ENCODE assay signal across 33 mouse cellular contexts in genomic region chrX:160866576-160866975, GRCm38 (mm10). TPM values are rescaled to one million over a fixed set of nuclear protein-coding genes. Genes with fewer than 3 reads are reported as not detected.
DNase-seq lines count a peak whose midpoint lies in the region; ATAC-seq and TF ChIP-seq lines count a peak whose summit lies in the region.
"Had no signal": no experiment of that assay in that cellular context is flagged by ENCODE, and none has a peak within 500 bp of the region (broad histone marks: within the 10 kb centered on the region; RNA-seq: fewer than 3 reads in every experiment).

No protein-coding gene starts in this region.

- no peaks in the 10 kb centered on the region for H3K36me3 ChIP-seq in forebrain, postnatal 0 days (ENCODE audit: insufficient read depth)
- H3K36me3 ChIP-seq in forebrain, embryonic 15.5 days = no peaks in the 10 kb centered on the region
- no peaks in the 10 kb centered on the region for H3K36me3 ChIP-seq in intestine, postnatal 0 days (ENCODE audit: control insufficient read depth, insufficient read depth)
- H3K36me3 ChIP-seq: embryonic facial prominence, embryonic 12.5 days; G1E; heart, embryonic 10.5 days; intestine, embryonic 15.5 days; limb, embryonic 15.5 days; liver, embryonic 15.5 days; lung, embryonic 15.5 days; midbrain, embryonic 15.5 days; neural tube, embryonic 13.5 days had no signal

- H3K4me3 ChIP-seq in forebrain, postnatal 0 days (ENCODE audit: low read depth, low read length) = no peak overlapping the region
- H3K4me3 ChIP-seq in forebrain, embryonic 15.5 days = no peak overlapping the region
- H3K4me3 ChIP-seq in intestine, postnatal 0 days (ENCODE audit: low read depth, low read length) = no peak overlapping the region
- H3K4me3 ChIP-seq: embryonic facial prominence, embryonic 12.5 days; heart, embryonic 10.5 days; intestine, embryonic 15.5 days; limb, embryonic 15.5 days; liver, embryonic 15.5 days; lung, embryonic 15.5 days; midbrain, embryonic 15.5 days; myocyte; neural tube, embryonic 13.5 days had no signal

- no peaks in the 10 kb centered on the region for H3K9me3 ChIP-seq in forebrain, postnatal 0 days (ENCODE audit: low read length)
- H3K9me3 ChIP-seq in forebrain, embryonic 15.5 days = no peaks in the 10 kb centered on the region
- no peaks in the 10 kb centered on the region for H3K9me3 ChIP-seq in intestine, postnatal 0 days (ENCODE audit: control insufficient read depth)
- H3K9me3 ChIP-seq: embryonic facial prominence, embryonic 12.5 days; G1E; heart, embryonic 10.5 days; intestine, embryonic 15.5 days; limb, embryonic 15.5 days; liver, embryonic 15.5 days; lung, embryonic 15.5 days; midbrain, embryonic 15.5 days; neural tube, embryonic 13.5 days had no signal

- H3K4me2 ChIP-seq in forebrain, postnatal 0 days (ENCODE audit: low read depth) = no peak overlapping the region
- no peak overlapping the region for H3K4me2 ChIP-seq in forebrain, embryonic 15.5 days (replicated peaks)
- H3K4me2 ChIP-seq in intestine, postnatal 0 days (replicated peaks; ENCODE audit: low read depth) = no peak overlapping the region
- H3K4me2 ChIP-seq: embryonic facial prominence, embryonic 12.5 days; hindbrain, embryonic 14.5 days; intestine, embryonic 15.5 days; limb, embryonic 15.5 days; liver, embryonic 15.5 days; lung, embryonic 15.5 days; midbrain, embryonic 15.5 days; neural tube, embryonic 13.5 days had no signal

- no peak overlapping the region for H3K9ac ChIP-seq in forebrain, postnatal 0 days
- H3K9ac ChIP-seq in forebrain, embryonic 15.5 days (replicated peaks) = no peak overlapping the region
- no peak overlapping the region for H3K9ac ChIP-seq in intestine, postnatal 0 days (ENCODE audit: low read depth, low read length)
- H3K9ac ChIP-seq: embryonic facial prominence, embryonic 12.5 days; hindbrain, embryonic 14.5 days; intestine, embryonic 15.5 days; limb, embryonic 15.5 days; liver, embryonic 15.5 days; lung, embryonic 15.5 days; midbrain, embryonic 15.5 days; neural tube, embryonic 13.5 days had no signal

- no peaks in the 10 kb centered on the region for H3K27me3 ChIP-seq in forebrain, postnatal 0 days (ENCODE audit: insufficient read depth, low read length)
- 0 out of 2 replicates have a peak, but pooled peaks cover 4% of the 10 kb centered on the region for H3K27me3 ChIP-seq in forebrain, embryonic 15.5 days
- no peaks in the 10 kb centered on the region for H3K27me3 ChIP-seq in intestine, postnatal 0 days (replicated peaks; ENCODE audit: control insufficient read depth, insufficient read depth, low read length)
- H3K27me3 ChIP-seq: CH12.LX; intestine, embryonic 15.5 days had no signal

- no peak for TF ChIP-seq CTCF in forebrain, postnatal 0 days (IDR thresholded peaks at IDR 0.05; ENCODE audit: low read depth)
- TF ChIP-seq CTCF in intestine, postnatal 0 days (IDR thresholded peaks at IDR 0.05; ENCODE audit: low read depth) = no peak

- DNase-seq in forebrain, postnatal 0 days = peak; percentile 14
- DNase-seq in right cerebral cortex, adult 18-20 months = peak; percentile 5
- no peak for DNase-seq in right cerebral cortex, postnatal 14 days
- peak; percentile 32 for DNase-seq in cerebellum, adult 8-10 months
- peak; percentile 29 to 47 for DNase-seq in cerebellum, postnatal 36 days
- DNase-seq in thymus, postnatal 10 days (ENCODE audit: low spot score in 2 of 2) = no peak
- DNase-seq: adrenal gland, adult 2 months; B cell, adult 2 months; heart, postnatal 4 days; kidney, postnatal 25 days; layer of hippocampus, postnatal 36 days; lung, postnatal 4 days; thymus, adult 2 months had no signal

- peak; percentile 62 for ATAC-seq in forebrain, postnatal 0 days
- ATAC-seq in forebrain, embryonic 15.5 days (replicated peaks) = no peak; the same call in 1 of the 2 replicates
- no peak for ATAC-seq in intestine, postnatal 0 days
- ATAC-seq: intestine, embryonic 15.5 days; midbrain, embryonic 15.5 days; Patski had no signal

- H3K27ac ChIP-seq in forebrain, postnatal 0 days (ENCODE audit: low read depth, low read length) = no peak overlapping the region
- H3K27ac ChIP-seq in forebrain, embryonic 15.5 days (replicated peaks) = no peak overlapping the region
- no peak overlapping the region for H3K27ac ChIP-seq in intestine, postnatal 0 days (ENCODE audit: low read depth, low read length)
- H3K27ac ChIP-seq: embryonic facial prominence, embryonic 12.5 days; heart, embryonic 10.5 days; hindbrain, embryonic 14.5 days; intestine, embryonic 15.5 days; limb, embryonic 15.5 days; liver, embryonic 15.5 days; lung, embryonic 15.5 days; midbrain, embryonic 15.5 days; neural tube, embryonic 13.5 days; stomach, postnatal 0 days had no signal

- H3K4me1 ChIP-seq in forebrain, postnatal 0 days (ENCODE audit: insufficient read depth) = no peaks in the 10 kb centered on the region
- no peaks in the 10 kb centered on the region for H3K4me1 ChIP-seq in forebrain, embryonic 15.5 days
- no peaks in the 10 kb centered on the region for H3K4me1 ChIP-seq in intestine, postnatal 0 days (replicated peaks; ENCODE audit: control insufficient read depth, insufficient read depth, low read length)
- H3K4me1 ChIP-seq: embryonic facial prominence, embryonic 12.5 days; heart, embryonic 10.5 days; intestine, embryonic 15.5 days; limb, embryonic 15.5 days; liver, embryonic 15.5 days; lung, embryonic 15.5 days; neural tube, embryonic 13.5 days had no signal

- WGBS in forebrain, postnatal 0 days = 70% methylated on average over 4 of the region's 4 CpGs
- WGBS in forebrain, embryonic 15.5 days = 77% methylated on average over 4 of the region's 4 CpGs
- 87% methylated on average over 4 of the region's 4 CpGs for WGBS in intestine, postnatal 0 days

RNA-seq across cellular contexts. Expression of gene Gja6, which starts 40.3 kb away (rescaled TPM):
- 0.23 and 0.67 TPM in 2 replicates for total RNA-seq in forebrain, postnatal 0 days (2014; rRNA removed)
- polyA plus RNA-seq in forebrain, postnatal 0 days (2015; fragmentation: Nextera tagmentation; extraction: Ambion mirVana) = 0.07 and 0.11 TPM in 2 replicates
- polyA plus RNA-seq in forebrain, embryonic 15.5 days (2015; fragmentation: Nextera tagmentation; extraction: Ambion mirVana) = 0.23 TPM in 1 of 2 replicates, not detected in the other
- 0.09 and 0.29 TPM in 2 replicates for polyA plus RNA-seq in intestine, postnatal 0 days (2015; fragmentation: Nextera tagmentation; extraction: Ambion mirVana)
- total RNA-seq: gastrocnemius, adult 8-10 months; granulocyte monocyte progenitor cell, adult 5-6 weeks; megakaryocyte-erythroid progenitor cell, adult 5-6 weeks had no signal
- polyA plus RNA-seq: adrenal gland, adult 2 months; embryonic facial prominence, embryonic 12.5 days; G1E; heart, embryonic 16.5 days had no signal

Comparison
In these comparisons a context has a peak if more than half of its experiments do, and no peak if none do; other contexts are left out.
1. DNase-seq: peak in forebrain, postnatal 0 days (single experiment), right cerebral cortex, adult 18-20 months (single experiment), cerebellum, adult 8-10 months (single experiment) and cerebellum, postnatal 36 days (2 of 2); none in right cerebral cortex, postnatal 14 days (single experiment) and thymus, postnatal 10 days (0 of 2).